Mouse (Mus musculus) intestine, embryonic 16.5 days (tissue): ENCODE results near the gene Fndc3a. TPM values are rescaled to one million over a fixed set of nuclear protein-coding genes. Genes with fewer than 3 reads are reported as not detected.

Experiments
- ATAC-seq: fragments of 200-750 bp; cut with Nextera tagmentation; 2 replicates; pipeline ENCODE4 v1.8.0; 2017; ENCODE audit warnings: moderate TSS enrichment, moderate library complexity
- H3K27ac ChIP-seq: fragments of 300-500 bp; sonication (generic); 2 replicates; pipeline ENCODE4 v1.5.1; 2014; ENCODE audit warnings: mild to moderate bottlenecking, low read length
- H3K27me3 ChIP-seq: fragments of 300-500 bp; sonication (generic); replicated peaks from 2 replicates; pipeline ENCODE4 v1.6.1; 2014; ENCODE audit warnings: low read length, control low read depth, mixed read lengths; ENCODE audit not compliant: control insufficient read depth, insufficient read depth
- H3K36me3 ChIP-seq: fragments of 300-500 bp; sonication (generic); 2 replicates; pipeline ENCODE4 v1.6.1; 2014; ENCODE audit warnings: low read length, control low read depth; ENCODE audit not compliant: control insufficient read depth, insufficient read depth
- H3K4me1 ChIP-seq: fragments of 300-500 bp; sonication (generic); 2 replicates; pipeline ENCODE4 v1.6.1; 2014; ENCODE audit warnings: low read length, control low read depth, mixed read lengths; ENCODE audit not compliant: control insufficient read depth, insufficient read depth
- H3K4me2 ChIP-seq: fragments of 300-500 bp; sonication (generic); 2 replicates; pipeline ENCODE4 v1.6.1; 2014; ENCODE audit warnings: low read depth, low read length, control low read depth
- H3K4me3 ChIP-seq: fragments of 300-500 bp; sonication (generic); 2 replicates; pipeline ENCODE4 v1.5.1; 2014; ENCODE audit warnings: mild to moderate bottlenecking, low read length
- H3K9ac ChIP-seq: fragments of 300-500 bp; sonication (generic); 2 replicates; pipeline ENCODE4 v1.6.1; 2014; ENCODE audit warnings: low read depth, low read length
- H3K9me3 ChIP-seq: fragments of 300-500 bp; sonication (generic); 2 replicates; pipeline ENCODE4 v1.6.1; 2016; ENCODE audit warnings: low read length, control low read depth; ENCODE audit not compliant: control insufficient read depth
- WGBS: fragments of 180-500 bp; shearing (Covaris S2); extraction: QIAGEN DNeasy Blood & Tissue Kit; methylation state at CpG from one replicate; pipeline ENCODE4 v1.1.7; 2014; 5-methylcytosine and 5-hydroxymethylcytosine counted together
- polyA plus RNA-seq: library from polyadenylated mRNA; unstranded; fragments of >200 nt; fragmentation: Nextera tagmentation; extraction: Ambion mirVana; gene quantifications from 2 replicates; pipeline ENCODE4 v1.2.1, GENCODE M21; 2015

Fndc3a gene
- polyA plus RNA-seq, 1 experiment from 2014 or later: 42.4 TPM

DNA sequence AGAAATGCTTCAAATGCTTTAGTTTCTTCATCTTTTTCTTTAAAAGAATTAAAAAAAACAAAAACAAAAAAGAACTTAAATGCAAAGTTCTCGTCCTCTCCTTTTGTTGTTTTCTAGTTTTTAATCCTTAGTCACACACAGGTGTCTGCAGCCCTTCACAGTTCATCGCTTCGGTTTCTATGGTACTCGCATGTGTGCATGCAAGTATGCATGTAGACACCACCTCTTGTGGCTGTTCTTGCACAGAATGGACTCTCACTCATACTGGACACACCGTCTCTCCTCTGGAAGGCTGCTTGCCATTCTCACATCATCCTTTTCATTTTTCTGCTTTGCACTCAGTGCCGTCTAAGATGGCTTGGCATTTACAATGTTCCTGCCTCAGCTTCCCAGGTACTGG is 126.8 kb downstream of the Fndc3a start:
- no peak for ATAC-seq
- no peak overlapping the region for H3K9ac ChIP-seq
- no peak overlapping the region for H3K4me3 ChIP-seq
- 85% methylated on average over 6 of the region's 6 CpGs for WGBS
- H3K9me3 ChIP-seq: no peaks in the 10 kb centered on the region
- no peaks in the 10 kb centered on the region; the same call in 1 of the 2 replicates for H3K36me3 ChIP-seq
- H3K4me1 ChIP-seq: no peaks in the 10 kb centered on the region
- H3K27ac ChIP-seq: no peak overlapping the region
- no peaks in the 10 kb centered on the region for H3K27me3 ChIP-seq
- no peak overlapping the region for H3K4me2 ChIP-seq

DNA sequence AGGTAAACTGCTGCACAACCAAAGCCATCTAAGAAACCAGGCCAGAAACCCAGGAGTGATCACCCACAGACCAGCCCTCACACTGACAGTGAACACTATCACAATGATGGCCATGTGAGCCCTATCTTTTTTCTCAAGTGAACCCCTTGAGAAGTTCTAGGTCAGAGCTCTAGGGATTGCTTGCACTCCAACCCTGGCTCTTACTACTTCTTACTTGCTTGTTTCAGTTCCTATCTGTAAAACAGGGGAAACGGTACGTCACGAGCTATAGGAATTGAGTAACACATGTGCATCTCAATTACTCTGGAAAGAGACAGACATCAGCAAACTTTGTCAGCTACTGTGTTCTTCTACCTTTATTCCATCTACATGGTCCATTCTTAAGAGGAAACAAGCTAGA is 128.8 kb downstream of the Fndc3a start:
- no peaks in the 10 kb centered on the region for H3K27me3 ChIP-seq
- no peak overlapping the region for H3K4me3 ChIP-seq
- WGBS: 90% methylated on average over 3 of the region's 3 CpGs
- ATAC-seq: no peak
- H3K9me3 ChIP-seq: no peaks in the 10 kb centered on the region
- no peak overlapping the region for H3K4me2 ChIP-seq
- no peak overlapping the region for H3K27ac ChIP-seq
- H3K36me3 ChIP-seq: no peaks in the 10 kb centered on the region
- H3K4me1 ChIP-seq: no peaks in the 10 kb centered on the region
- no peak overlapping the region for H3K9ac ChIP-seq

DNA sequence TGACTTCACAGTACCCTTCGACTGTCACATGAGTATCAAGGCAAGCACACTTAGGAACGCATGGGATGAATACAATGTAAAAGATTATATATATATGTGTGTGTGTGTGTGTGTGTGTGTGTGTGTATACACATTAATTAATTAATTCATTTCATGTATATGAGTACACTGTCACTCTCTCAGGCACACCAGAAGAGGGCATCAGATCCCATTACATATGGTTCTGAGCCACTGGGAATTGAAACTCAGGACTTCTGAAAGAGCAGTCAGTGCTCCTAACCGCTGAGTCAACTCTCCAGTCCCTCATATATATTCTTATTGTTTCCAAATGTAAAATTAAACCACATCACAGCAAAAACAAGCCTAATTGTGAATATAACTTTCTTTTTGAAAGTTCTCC is 133.5 kb downstream of the Fndc3a start:
- Histone ChIP-seq H3K4me3 (no peak overlapping the region), H3K27me3 (no peaks in the 10 kb centered on the region), H3K9ac (no peak overlapping the region), H3K27ac (no peak overlapping the region), H3K9me3 (no peaks in the 10 kb centered on the region), H3K36me3 (peaks cover 4% of the 10 kb centered on the region; the same call in 1 of the 2 replicates), H3K4me1 (no peaks in the 10 kb centered on the region), H3K4me2 (no peak overlapping the region)
- WGBS: 91% methylated on average over 3 of the region's 3 CpGs
- no peak for ATAC-seq

DNA sequence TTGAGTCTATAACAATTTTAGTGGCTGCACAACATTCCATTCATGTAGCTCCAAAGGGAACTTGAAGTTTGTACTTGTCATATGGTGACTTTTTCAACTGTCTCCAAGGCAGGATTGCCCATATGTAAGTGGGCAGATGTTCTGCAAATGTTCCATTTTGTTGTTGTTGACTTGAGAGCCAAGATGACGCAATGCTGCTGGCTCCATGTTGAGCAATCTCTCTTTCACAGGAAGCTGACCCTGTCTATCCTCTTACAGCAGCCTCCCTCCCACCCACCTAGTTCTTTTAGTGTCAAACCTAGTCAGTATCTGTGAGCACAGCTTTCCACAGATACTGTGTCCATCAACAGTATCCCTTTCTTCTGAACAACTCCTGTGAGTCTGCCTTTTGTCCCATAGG is 145.9 kb downstream of the Fndc3a start:
- Histone ChIP-seq H3K9me3 (no peaks in the 10 kb centered on the region), H3K4me3 (no peak overlapping the region), H3K27ac (no peak overlapping the region), H3K9ac (no peak overlapping the region), H3K4me1 (no peaks in the 10 kb centered on the region), H3K4me2 (no peak overlapping the region), H3K27me3 (no peaks in the 10 kb centered on the region), H3K36me3 (peaks cover 3% of the 10 kb centered on the region; the same call in 1 of the 2 replicates)
- no peak for ATAC-seq
- 82% methylated on average over 1 of the region's 1 CpGs for WGBS

DNA sequence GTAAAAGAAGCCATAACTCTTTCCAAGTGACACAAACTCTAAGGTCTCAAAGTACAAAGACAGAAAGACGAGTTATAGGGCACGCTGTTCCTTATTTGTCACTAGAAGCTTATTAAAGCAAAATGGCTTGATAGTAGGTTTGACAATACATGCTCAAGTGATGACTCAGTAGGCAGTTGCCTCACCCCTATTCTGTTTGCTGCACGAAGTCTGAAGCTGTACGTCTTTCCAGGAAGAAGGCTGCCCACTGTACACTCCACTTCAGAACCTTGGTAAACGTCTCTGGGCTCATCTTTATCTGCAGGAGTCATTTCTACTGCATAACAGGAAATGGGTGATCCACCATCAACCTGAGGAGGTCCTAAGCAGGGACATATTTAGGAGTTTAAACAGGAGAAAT is 151.0 kb downstream of the Fndc3a start:
- Histone ChIP-seq H3K9me3 (no peaks in the 10 kb centered on the region), H3K4me3 (no peak overlapping the region), H3K36me3 (peaks cover 6% of the 10 kb centered on the region), H3K9ac (no peak overlapping the region), H3K27ac (no peak overlapping the region), H3K4me1 (no peaks in the 10 kb centered on the region), H3K27me3 (no peaks in the 10 kb centered on the region), H3K4me2 (no peak overlapping the region)
- no peak for ATAC-seq
- 69% methylated on average over 5 of the region's 5 CpGs for WGBS

DNA sequence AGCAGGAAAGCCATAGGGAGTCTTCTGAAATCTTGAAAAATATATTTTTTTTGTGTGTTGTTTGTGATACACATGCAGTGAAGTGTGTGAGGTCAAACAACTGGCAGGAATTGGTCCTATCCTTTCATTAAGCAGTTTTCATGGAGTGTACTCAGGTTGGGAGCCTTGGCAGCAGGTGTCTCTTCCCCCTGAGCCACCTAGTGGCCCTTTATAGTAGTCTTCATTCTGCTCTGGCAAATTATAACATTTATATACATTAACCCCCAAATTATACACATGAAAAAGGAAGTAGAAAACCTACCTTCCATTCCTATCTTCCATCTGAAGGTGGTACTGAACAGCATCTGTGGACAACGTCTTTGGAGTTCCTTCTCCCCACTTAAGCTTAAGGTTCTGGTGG is 154.0 kb downstream of the Fndc3a start:
- Histone ChIP-seq H3K9me3 (no peaks in the 10 kb centered on the region), H3K36me3 (peaks cover 8% of the 10 kb centered on the region), H3K27me3 (no peaks in the 10 kb centered on the region), H3K4me3 (no peak overlapping the region), H3K4me2 (no peak overlapping the region), H3K27ac (no peak overlapping the region), H3K9ac (no peak overlapping the region), H3K4me1 (no peaks in the 10 kb centered on the region)
- no peak for ATAC-seq
- WGBS: 88% methylated on average over 1 of the region's 1 CpGs

DNA sequence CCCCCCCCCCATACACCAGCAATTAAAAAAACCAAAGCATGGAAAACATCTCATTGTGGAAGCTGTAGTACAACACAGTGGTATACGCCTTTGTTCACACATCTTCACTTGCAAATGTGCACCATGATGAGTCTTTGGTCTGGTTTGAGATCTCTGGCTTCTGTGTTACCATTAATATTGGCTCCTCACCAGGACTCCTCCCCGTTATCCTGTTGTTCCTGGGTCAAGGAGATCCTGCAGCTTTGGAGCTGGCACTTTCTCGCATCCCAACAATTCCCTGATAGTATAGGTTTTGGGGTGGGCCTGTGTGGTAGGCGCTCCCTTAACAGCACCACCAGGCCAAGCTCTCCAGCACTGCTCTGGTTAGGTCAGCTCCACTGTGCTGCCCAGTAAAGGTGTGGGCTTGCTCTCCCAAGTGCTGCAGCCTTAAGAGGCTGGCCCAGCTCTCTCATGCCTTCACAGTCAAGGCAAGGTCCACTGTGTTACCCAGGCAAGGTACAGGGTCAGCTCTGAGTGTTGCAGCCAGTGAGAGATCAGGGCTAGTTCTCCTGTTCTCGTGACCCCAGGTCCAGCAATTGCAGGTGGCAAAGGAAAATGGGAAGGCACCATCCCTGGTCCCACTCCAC is 173.3 kb downstream of the Fndc3a start:
- Histone ChIP-seq H3K9ac (no peak overlapping the region), H3K4me2 (no peak overlapping the region), H3K27me3 (peaks cover 8% of the 10 kb centered on the region; the same call in 1 of the 2 replicates), H3K9me3 (no peaks in the 10 kb centered on the region), H3K4me3 (no peak overlapping the region), H3K27ac (no peak overlapping the region), H3K36me3 (0 out of 2 replicates have a peak, but pooled peaks cover 6% of the 10 kb centered on the region), H3K4me1 (peaks cover 7% of the 10 kb centered on the region)
- no peak for ATAC-seq
- WGBS: 80% methylated on average over 5 of the region's 5 CpGs

DNA sequence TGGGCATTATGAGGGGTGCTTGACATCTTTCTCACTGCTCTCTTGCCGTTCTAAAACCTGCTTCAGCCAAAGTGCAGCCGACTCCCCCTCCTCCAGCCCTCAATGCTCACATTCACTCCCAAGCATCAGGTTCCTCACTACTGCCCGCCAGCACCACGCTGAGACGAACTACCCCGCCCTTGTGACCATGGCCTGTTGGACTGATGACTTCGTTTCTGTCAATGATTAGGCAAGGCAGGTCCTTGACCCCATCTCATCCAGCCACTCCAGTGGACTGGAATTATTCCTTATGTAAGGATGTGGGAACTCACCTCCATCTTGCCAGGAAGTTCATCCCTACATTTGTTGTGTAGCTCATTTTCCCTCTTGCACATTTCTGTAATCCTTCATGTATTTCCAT is 175.9 kb downstream of the Fndc3a start:
- Histone ChIP-seq H3K4me2 (no peak overlapping the region), H3K4me3 (no peak overlapping the region), H3K27ac (no peak overlapping the region), H3K9ac (no peak overlapping the region), H3K36me3 (no peaks in the 10 kb centered on the region), H3K4me1 (peaks cover 7% of the 10 kb centered on the region), H3K9me3 (no peaks in the 10 kb centered on the region), H3K27me3 (peaks cover 17% of the 10 kb centered on the region)
- ATAC-seq: peak; percentile 57; the same call in 1 of the 2 replicates
- 65% methylated on average over 7 of the region's 7 CpGs for WGBS

DNA sequence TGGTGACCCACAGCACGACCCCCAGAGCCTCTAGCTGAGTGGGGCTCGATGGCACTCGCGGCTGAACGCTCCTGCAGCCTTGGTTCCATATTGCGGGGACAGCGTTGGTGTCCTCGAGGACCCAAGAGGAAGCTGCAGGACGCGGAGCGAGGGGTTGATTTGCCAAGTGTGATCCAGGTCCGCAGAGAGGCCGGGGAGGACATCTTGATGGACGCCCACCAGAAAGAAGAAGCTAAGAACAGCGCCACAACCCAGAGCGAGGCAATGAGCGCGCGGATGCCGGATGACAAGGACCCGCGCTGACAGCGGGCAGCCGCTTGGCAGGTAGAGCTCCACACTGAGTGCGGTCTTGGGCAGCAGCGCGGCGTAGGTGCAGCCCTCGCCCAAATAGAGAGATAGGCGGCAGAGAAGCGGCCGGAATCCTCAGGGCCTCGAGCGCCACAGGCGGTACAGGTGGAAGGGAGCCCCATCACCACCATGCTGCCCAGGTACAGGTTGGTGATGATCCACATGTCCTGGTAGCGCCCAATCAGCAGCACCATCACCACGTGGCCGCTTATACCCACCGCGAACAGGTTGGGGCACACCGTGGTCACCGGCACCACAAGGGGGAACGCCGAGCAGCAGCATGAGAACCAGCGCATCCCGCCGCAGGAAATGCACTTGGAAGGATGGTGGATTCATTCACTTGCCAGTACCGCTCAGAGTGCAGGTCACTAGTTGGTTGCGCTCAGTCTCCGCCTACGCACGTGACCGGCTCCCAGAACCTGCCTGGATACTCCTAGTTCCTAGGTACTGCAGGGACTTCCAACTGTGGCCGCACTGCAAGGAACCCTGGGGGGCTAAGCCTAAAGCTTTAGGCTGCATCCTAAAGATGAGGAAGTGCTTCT is 177.5 kb downstream of the Fndc3a start:
- H3K27ac ChIP-seq: no peak overlapping the region
- 1% methylated on average over 54 of the region's 54 CpGs for WGBS
- H3K4me2 ChIP-seq: peak overlapping the region; percentile 94
- peaks cover 7% of the 10 kb centered on the region for H3K4me1 ChIP-seq
- no peaks in the 10 kb centered on the region for H3K9me3 ChIP-seq
- H3K27me3 ChIP-seq: peaks cover 17% of the 10 kb centered on the region
- H3K4me3 ChIP-seq: peak overlapping the region; percentile 51
- no peaks in the 10 kb centered on the region for H3K36me3 ChIP-seq
- peak overlapping the region; percentile 32; the same call in 1 of the 2 replicates for H3K9ac ChIP-seq
- peak; percentile 88 for ATAC-seq
